Mouse (Mus musculus) spleen, adult 2 months (tissue): Measurements from ENCODE around the gene Jade1.

Experiments used
- CTCF ChIP-seq: fragments of 200-500 bp; IDR thresholded peaks from 2 replicates; pipeline ENCODE4 v1.5.1; 2011; ENCODE audit warnings: mild to moderate bottlenecking, inconsistent platforms; ENCODE audit not compliant: insufficient read depth, insufficient read length, insufficient replicate concordance; ENCODE audit errors: extremely low read depth
- POLR2A ChIP-seq: fragments of 200-500 bp; IDR thresholded peaks from 2 replicates; pipeline ENCODE4 v1.6.1; 2011; ENCODE audit warnings: low read depth, low read length, inconsistent platforms

GRCm38 (mm10) chr3:41565410-41565823 lies 9.9 kb downstream of the Jade1 start:
- TF ChIP-seq POLR2A (no peak), CTCF (no peak)
